Mouse (Mus musculus): ENCODE measurements around the gene Wdfy2.

The Wdfy2 gene

DNA sequence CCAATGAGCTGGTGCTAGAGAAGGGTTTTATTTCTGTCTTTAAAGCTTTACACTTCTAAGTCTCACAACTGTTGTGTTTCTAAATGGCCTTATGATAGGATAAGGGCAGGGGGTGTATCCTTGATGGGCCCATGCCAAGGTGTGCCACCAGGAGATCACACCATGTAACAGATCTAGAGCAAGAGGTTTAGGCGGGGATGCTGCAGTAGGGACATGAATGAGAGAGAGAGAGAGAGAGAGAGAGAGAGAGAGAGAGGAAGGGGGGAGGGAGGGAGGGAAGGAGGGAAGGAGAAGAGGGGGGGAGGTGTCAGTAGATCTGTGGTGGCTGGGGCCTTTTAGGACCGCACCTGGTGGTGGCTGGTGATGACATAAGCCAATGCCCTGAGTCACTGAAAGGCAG lies 5.5 kb downstream of the Wdfy2 start:
- DNase-seq (ENCODE audit: low spot score in 2 of 2): no peak

DNA sequence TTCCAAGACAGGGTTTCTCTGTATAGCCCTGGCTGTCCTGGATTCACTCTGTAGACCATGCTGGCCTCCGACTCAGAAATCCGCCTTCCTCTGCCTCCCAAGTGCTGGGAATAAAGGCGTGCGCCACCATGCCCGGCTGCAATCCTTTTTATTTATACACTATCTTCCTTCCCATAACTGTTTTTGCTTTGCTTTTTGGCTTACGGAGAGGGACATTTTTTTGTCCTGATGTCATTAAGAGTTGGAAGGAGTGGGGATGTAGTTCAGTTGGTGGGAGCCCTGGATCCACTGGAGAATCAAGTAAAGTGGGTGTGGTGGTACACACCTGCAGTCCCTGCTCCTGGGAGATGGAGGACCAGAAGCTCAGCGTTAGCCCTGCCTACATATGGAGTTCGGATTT lies 6.7 kb downstream of the Wdfy2 start:
- no peak for DNase-seq (ENCODE audit: low spot score in 2 of 2)

DNA sequence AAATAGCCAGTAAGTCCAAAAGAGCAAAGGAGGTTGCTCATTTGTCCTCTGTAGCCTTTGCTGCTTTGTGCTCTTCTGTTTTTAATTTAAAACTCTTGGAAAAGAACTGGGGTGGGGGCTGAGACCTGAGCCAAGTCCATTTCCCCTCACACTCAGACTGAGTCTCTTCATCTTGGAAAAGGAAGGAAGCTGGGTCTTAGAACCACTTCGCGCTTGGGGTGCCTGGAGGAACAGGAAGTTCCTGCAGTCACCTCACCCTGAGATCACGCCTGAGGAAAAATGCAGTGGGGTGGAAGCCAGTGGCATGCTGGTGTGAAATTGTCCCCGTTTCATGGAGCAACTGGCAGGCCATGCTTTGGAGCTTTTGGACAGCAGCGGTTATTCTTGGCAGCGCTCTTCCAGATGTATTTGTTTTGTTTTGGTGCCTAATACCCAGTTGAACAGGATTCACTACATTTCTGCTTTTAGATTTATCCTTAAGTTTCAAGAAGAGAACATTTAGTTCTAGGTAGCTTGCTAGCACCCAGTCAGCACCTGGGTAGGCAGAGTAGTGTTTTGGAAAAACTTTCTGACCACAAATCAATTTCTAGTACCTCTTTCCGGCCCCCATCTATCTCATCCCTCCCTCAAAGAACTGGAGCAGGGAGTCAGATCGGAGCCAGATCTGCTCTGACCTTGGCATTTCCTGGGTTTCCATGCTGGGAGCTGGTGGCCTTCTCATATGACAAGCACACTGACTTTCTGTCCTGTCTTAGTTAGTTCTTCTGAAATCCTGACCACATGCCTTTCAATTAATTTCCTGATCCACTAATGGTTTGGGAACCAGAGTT lies 7.7 kb downstream of the Wdfy2 start:
- peak in 1 of 2 experiments; percentile 30 for DNase-seq (ENCODE audit: low spot score in 2 of 2)

DNA sequence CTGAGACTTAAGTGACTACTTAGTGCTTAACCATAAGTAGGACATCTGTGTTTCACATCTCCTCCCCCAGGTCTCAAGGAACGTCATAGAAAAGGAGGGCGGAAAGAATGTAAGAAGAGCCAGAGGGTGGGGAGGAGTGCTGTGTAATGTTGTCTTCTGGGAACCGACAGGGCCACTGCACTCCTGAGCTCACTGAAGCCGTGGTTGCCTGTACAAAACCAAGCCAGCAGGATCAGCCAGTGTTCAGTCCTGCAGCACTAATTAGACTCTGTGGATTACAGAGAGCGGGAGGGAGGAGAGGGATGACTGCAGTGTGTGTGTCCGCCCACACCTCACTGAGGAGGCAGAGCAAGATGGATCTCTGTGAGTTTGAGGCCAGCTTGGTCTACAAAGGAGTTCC lies 13.5 kb downstream of the Wdfy2 start:
- DNase-seq (ENCODE audit: low spot score in 2 of 2): no peak

DNA sequence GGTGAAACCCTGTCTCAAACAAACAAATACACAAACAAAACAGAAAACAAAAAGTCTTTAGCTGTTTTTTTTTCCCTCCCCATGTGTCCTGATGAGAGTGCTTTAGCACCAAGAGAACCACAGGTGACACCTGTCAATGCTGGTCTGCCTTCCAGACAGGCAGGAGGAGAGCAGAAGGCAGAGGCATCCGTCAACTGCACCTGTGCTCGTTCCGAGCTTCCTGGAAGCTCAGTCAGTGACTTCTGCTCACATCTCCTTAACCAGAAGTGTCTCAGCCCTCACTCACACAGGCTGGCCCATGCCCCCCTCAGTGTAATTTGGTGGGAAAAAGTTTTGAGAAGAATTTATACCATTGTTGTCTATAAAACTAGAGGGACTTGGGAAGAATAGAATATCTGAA lies 15.4 kb downstream of the Wdfy2 start:
- no peak for DNase-seq (ENCODE audit: low spot score in 2 of 2)

DNA sequence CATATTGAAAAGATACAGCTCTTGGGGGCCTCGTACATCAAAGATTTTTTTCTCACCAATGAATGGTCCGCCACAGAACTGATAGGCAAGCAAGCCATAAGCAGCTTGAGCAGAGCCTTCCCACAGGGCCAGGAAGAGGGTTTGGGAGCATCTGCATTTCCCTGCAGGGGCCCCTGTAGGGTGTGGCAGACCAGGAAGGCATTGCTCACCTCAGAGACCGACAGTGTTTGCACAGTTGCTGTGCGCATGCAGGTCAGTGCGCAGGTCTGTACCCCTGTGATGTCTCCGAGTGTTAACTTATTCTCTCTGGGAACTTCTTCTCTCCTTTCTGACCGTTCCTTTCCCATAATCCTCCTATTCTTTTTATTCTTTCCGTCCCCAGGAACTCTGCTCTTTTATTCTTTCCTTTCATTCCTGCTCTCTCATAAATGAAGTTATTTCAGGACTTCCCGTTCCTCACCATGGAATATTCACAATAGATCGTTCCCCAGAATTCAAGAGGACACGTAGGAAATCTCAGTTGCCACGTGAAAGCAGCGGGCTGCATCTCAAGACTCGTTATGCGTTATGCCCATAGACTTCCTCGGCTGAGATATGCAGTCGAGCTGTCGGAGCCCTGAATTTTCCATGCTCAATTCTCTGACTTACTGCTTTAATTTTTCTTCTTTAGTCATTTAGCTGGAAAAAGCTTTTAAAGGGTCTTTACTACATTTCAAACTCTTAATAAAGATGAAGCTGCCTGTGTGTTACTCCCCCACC lies 17.8 kb downstream of the Wdfy2 start:
- DNase-seq (ENCODE audit: low spot score in 2 of 2): no peak

DNA sequence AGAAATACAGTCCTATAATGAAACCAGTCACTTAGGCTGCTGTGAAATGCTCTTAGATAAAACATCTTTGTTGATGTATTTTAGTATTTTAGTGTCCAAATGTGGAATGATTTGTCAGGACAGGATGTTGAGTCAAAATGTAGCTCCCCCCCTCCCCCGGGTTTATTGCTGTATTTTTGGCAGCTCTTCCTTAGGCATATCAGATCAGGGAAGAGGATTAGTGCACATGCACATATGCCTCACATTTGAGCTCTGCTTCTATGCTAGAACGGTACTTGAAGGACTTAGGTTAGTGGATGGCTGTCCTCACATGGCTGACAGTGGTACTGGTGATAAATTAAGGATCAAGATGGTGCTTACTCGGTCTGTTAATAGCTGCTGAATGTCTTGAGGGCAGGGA lies 18.4 kb downstream of the Wdfy2 start:
- DNase-seq (ENCODE audit: low spot score in 2 of 2): no peak

DNA sequence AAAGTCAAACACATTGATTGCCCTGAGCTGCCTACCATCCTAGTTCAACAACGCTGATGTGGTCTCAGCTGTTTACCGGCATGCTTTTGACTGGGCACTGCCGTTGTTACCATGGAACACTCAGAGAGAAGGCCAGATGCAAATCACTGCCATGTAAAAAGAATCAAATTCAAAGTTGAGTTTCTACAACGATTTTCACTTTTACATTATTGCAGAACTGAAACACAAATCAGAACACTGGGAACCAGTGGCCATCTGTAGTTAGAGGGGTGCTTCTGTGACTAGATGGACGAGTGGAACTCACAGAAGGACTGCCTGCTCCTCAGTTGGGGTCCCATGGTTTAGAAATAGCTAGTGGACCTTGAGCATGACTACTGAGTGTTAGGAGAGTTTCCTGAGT lies 19.0 kb downstream of the Wdfy2 start:
- no peak for DNase-seq (ENCODE audit: low spot score in 2 of 2)

DNA sequence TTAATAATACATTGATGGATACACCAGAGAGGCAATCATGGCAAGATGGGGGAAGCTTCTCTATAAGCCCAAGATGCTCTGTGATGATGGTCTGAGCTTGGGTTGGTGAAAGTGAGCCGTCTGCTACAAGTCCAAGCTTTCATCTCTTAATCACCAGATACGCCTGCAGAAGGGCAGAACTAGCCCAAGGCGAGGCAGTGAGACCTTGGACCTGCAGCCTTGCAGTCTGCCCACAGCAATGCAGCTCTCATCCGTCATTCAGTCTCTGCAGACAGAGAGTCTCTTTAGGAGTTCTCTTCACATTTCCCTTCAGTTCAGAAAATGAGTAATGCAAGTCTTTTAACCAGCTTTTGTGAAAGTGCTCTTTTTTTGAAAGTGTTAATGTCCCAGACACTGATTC lies 20.4 kb downstream of the Wdfy2 start:
- no peak for DNase-seq (ENCODE audit: low spot score in 2 of 2)

DNA sequence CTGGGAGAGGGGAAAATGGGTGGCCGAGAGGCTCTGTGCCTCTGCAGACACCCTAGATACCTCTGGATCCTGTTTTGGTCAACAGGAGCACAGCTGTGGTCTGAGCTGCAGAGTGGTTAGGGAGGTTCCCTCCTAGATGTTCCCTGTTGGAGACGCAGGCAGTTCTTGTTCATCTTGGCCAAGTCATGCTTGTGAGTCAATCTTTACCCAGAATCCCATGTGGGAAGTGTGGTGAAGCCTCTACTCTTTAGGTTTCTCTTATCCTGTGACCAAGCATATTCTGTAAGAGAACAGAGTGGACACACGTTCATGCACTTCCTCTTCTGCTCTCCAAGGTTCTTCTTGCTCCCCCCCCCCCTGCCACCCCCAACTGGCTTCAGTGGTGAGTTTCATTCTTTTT lies 20.8 kb downstream of the Wdfy2 start:
- DNase-seq (ENCODE audit: low spot score in 2 of 2): no peak

DNA sequence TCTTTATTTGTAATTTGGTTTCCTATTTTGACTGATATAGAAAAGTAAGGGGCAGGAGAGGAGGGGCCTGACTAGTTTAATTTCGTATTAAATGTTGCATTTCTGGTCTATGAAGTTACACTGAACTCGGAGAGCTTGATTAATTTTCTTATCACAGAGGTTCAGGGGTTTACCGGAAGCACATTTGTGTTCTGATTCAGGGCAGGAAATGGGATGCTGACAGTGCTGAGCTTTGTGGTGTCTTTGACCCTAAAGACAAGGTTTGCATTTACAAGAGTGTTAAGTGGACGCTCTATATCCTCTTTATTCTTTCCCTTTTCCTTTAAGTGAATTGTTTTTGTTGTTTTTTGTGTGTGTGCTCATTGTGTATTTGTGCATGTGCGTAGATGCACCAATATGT lies 25.1 kb downstream of the Wdfy2 start:
- no peak for DNase-seq (ENCODE audit: low spot score in 2 of 2)

DNA sequence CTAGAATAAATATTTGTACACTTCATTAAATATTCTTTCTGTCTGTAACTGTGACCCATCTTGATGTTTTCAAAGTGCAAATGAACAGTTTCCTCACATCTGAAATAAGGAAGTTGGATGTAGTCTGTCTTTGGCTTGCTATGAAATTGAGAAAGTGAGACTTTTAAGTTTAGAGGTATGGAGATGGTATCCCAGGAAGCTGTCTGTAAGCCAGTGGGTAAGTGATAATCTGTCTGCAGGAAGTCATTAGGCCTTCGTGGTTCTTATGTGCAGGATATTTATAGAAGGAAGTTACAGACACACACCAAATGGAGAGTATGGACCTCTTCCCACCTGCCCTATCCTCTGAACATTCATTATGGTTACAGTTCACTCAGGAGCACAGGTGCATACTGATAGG lies 26.8 kb downstream of the Wdfy2 start:
- no peak for DNase-seq (ENCODE audit: low spot score in 2 of 2)

DNA sequence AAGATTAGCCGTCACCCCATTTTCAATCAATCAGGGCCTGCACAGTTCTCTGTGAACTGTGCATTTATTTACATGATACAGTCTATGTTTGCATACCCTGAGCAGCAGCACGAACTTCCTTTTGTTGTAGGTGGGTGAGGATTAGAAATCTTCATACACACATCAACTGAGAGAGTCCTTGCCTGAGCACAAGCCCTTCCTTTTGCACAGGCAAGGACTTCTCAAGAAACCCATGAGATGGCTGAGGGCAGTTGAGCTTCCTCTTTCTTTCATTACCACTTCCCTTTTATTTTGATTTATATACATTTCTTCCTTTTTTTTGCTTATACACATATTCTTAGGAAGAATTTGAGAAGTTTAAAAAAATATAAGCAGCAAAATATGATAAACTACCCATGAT lies 27.9 kb downstream of the Wdfy2 start:
- DNase-seq (ENCODE audit: low spot score in 2 of 2): no peak

DNA sequence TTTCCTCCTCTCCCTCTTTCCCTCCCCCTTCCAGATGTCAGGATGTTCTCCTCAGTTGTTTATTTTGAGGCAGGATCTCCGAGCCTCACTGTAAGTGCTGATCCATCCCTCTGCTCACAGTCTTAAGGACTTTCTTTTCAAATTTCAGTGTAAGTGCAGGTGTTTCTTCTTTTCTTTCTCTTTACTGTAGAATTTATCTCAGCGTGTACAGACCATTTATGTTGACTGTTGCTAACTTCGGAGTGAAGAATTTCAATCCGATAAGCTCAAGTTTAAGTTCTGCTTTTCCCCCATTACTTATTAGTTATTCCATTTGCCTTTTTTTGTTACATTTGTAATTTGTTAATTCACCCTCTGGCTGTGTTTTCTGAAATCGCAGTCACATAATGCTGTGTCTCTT lies 29.6 kb downstream of the Wdfy2 start:
- DNase-seq (ENCODE audit: low spot score in 2 of 2): no peak

DNA sequence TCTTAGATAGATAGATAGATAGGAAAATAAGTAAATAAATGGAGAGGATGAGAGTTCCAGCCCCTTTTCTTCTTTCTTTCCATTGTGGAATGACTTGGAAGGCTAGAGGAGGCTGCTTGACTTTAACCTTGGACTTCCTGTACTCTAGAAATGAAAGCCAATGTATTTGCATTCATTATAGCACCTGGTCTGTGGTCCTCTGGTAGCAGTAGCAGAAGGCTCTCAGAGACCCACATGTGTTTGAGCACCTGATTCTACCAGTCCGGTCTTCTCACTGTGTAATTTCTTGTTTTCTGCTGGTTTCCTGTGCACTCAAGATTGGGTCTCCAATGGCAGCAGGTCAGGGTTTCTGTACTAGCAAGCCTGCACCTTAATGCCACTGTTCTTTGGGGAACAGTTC lies 30.1 kb downstream of the Wdfy2 start:
- no peak for DNase-seq (ENCODE audit: low spot score in 2 of 2)

DNA sequence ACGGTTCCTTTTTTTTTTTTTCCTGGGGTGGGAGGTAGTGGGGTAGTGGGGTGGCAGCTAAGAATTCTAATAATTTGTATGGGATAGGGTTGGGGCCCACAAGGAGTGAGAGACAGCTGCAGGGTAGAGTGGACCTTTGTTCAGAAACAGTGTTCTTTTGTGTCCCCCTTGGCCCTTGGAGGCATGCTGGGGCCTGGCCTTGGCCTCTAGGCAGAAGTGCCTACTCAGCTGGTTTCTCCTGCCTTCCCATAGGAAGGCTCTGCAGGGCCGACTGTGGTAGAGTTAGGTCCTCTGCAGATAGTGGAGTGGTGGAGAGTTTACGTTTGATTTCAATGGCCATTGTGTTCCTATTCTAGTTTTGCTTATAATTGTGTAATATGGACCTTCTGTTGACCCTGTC lies 30.8 kb downstream of the Wdfy2 start:
- DNase-seq (ENCODE audit: low spot score in 2 of 2): no peak

DNA sequence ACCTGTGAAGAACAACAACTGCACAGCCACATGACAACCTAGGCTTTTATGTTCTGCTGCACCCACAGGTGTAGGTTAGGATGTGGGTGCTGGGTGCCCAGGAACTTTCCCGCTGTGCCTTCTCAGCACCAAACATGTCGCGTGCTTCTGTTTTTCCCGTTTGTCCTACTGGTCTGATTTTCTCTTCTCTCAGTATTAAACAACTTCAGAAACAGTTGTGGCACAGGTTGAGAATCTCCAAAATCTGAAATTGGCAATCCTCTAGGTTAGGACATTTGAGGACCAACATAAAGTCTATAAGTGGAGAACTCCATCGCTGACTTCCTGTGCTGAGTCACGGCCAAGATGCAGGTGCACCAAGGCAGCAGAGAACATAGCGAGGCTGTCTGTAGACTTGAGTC lies 32.8 kb downstream of the Wdfy2 start:
- no peak for DNase-seq (ENCODE audit: low spot score in 2 of 2)

DNA sequence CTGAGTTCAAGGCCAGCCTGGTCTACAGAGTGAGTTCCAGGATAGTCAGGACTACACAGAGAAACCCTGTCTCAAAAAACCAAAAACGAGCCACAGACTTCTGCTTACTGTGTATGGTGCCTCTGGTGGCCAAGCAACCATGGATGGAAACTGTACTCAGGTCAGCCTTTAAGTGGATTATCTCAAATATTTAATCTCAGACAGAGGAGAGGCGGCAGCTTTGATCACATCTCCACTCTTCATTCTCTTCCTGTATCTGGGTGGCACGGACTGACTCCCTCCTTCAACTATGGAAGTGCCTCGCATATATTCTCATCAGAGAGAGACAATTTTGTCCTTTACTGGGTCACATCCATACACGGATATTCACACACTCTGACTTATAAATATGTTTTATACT lies 34.0 kb downstream of the Wdfy2 start:
- no peak for DNase-seq (ENCODE audit: low spot score in 2 of 2)

DNA sequence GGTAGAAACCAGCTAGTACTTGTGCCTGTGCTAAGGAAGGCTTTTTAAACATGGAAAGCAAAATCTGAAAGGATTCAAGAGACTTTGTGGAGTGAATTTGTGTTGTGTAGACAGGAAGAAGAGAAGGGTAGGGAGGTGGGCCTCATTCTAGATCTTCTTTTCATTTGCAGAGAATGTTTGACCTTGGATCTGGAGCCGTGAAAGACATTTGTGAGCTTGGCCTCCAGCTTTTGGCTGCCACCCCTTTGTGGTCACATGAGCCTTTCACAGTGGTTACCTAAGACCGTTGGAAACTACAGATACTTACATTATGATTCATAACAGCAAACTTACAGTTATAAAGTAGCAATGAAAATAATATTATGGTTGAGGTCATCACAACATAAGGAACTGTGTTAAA lies 34.5 kb downstream of the Wdfy2 start:
- no peak for DNase-seq (ENCODE audit: low spot score in 2 of 2)

DNA sequence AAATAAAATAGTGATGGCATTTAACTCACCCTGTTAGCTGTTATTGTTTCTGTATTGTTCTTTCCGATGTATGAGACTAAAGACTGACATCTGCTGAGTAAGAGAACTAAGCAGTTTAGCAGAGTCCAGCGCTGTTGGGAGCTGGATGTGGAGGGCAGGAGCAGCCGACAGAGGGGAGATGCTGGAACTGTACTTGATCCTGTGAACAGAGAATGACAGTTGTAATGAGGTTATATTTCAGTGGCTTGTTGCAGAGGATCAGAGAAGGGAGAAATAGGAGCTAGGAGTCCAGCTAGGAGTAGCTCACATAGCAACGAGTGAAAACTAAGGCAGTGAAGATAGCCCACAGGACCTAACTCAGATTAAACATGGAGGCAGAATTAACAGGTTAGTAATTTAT lies 36.3 kb downstream of the Wdfy2 start:
- no peak for DNase-seq (ENCODE audit: low spot score in 2 of 2)

DNA sequence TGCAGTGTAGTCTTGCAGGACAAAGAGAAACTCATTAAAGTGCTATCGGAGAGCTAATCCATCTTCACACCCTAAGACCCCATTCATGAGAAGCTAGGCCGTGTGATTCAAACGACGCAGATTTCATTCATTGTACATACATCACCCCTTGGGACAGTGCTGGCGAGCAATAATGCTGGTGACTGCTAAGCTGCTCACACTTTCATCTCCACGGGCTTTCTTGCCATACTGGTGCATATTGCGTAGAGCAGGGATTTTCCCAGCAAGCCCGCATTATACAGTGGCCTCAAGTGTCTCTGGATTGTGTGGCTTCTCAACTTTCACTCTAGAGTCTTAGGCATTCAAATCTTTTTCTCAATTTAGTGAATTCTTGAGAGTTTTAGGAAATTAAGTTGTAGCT lies 36.9 kb downstream of the Wdfy2 start:
- DNase-seq (ENCODE audit: low spot score in 2 of 2): no peak

DNA sequence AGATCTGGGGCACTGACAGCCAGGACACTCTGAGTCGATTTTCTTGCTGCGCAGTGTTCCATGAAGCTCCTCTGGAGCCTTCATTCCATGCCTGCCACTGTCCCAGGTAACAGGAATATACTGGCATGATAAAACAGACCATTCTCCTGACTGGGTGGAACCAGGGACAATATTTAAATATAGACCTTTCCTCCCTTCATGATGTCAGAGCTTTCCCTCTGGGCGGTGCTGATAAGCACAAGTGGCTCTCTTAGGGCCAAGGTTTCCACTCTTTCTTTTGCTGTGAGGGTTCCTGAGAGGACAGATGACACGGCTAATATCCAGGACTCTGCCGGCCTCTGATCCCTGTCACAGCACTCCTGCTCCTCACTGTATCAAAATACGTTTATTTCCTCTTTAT lies 40.6 kb downstream of the Wdfy2 start:
- DNase-seq (ENCODE audit: low spot score in 2 of 2): no peak

DNA sequence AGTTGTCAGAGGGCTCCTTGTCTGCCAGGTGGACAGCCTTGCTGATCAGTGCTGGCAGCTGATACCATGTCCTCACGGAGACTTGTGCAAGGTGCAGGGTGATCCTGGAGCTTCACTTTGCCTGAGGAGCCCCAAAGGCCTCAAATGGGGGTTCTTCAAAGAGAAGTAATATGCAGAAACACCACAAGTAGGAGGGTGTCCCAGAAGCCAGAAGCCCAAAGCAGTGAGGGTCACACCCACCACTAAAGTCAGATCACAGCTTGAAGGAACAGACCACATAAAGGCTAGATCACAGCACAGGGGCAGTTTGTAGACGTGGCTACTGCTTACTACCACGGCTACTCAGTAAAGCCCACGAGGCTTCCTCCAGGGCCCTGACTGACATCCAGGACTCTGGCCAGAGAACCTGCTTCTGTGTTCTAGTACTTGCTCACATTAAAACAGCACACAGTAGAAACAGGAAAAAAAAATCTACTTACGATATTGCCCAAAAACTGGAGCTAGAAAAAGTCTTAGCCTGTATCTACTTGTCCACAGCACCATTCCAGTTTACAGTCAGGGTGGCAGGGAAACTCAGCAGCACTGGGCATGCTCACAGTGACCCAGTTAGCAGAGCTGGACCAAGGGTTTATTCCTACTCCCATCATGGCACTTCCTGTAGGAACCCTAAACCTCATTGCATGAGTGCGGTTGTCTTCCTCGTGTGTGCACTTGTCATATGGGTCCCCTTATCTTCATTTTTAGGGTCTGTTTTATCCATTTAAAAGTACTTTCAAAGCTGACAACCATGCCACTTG lies 41.4 kb downstream of the Wdfy2 start:
- DNase-seq (ENCODE audit: low spot score in 2 of 2): no peak
